9 mouse cellular contexts compared by ENCODE assay signal in genomic region chr15:32437654-32438053, GRCm38 (mm10).
DNase-seq lines count a peak whose midpoint lies in the region; ATAC-seq lines count a peak whose summit lies in the region.
"Had no signal": no experiment of that assay in that cellular context is flagged by ENCODE, and none has a peak within 500 bp of the region (broad histone marks: within the 10 kb centered on the region; RNA-seq: fewer than 3 reads in every experiment).

No protein-coding gene starts in this region.

- H3K4me3 ChIP-seq in hindbrain, embryonic 16.5 days (ENCODE audit: low read length): no peak overlapping the region
- H3K4me3 ChIP-seq in midbrain, embryonic 15.5 days: no peak overlapping the region
- H3K4me3 ChIP-seq: limb, embryonic 13.5 days had no signal

- no peaks in the 10 kb centered on the region for H3K4me1 ChIP-seq in hindbrain, embryonic 16.5 days (ENCODE audit: control insufficient read depth, insufficient read depth, low read depth, low read length)
- 0 out of 2 replicates have a peak, but pooled peaks cover 2% of the 10 kb centered on the region for H3K4me1 ChIP-seq in midbrain, embryonic 15.5 days

- no peaks in the 10 kb centered on the region for H3K36me3 ChIP-seq in hindbrain, embryonic 16.5 days (ENCODE audit: control insufficient read depth, insufficient read depth, low read length)
- H3K36me3 ChIP-seq in midbrain, embryonic 15.5 days (replicated peaks): no peaks in the 10 kb centered on the region
- H3K36me3 ChIP-seq: limb, embryonic 13.5 days had no signal

- H3K9me3 ChIP-seq in hindbrain, embryonic 16.5 days (ENCODE audit: control insufficient read depth, low read length): no peaks in the 10 kb centered on the region
- no peaks in the 10 kb centered on the region for H3K9me3 ChIP-seq in midbrain, embryonic 15.5 days
- H3K9me3 ChIP-seq: limb, embryonic 13.5 days had no signal

- H3K27me3 ChIP-seq in hindbrain, embryonic 16.5 days (replicated peaks; ENCODE audit: control insufficient read depth, insufficient read depth, low read length): no peaks in the 10 kb centered on the region
- no peaks in the 10 kb centered on the region for H3K27me3 ChIP-seq in midbrain, embryonic 15.5 days (replicated peaks)
- H3K27me3 ChIP-seq: limb, embryonic 13.5 days had no signal

- no peak for ATAC-seq in CD4-positive, CD25-positive, alpha-beta regulatory T cell, adult 4 months
- peak; percentile 70; the same call in 1 of the 2 replicates for ATAC-seq in hindbrain, embryonic 16.5 days
- ATAC-seq in midbrain, embryonic 15.5 days (replicated peaks): peak; percentile 74

- H3K4me2 ChIP-seq in hindbrain, embryonic 16.5 days (ENCODE audit: low read length): no peak overlapping the region
- no peak overlapping the region for H3K4me2 ChIP-seq in midbrain, embryonic 15.5 days
- H3K4me2 ChIP-seq: limb, embryonic 13.5 days had no signal

- 28% methylated on average over 6 of the region's 6 CpGs for whole genome bisulfite sequencing in hindbrain, embryonic 16.5 days
- 22% methylated on average over 6 of the region's 6 CpGs for WGBS in midbrain, embryonic 15.5 days

- H3K9ac ChIP-seq in hindbrain, embryonic 16.5 days (ENCODE audit: low read depth, low read length): no peak overlapping the region
- no peak overlapping the region for H3K9ac ChIP-seq in midbrain, embryonic 15.5 days
- H3K9ac ChIP-seq: limb, embryonic 13.5 days had no signal

- DNase-seq in CD4-positive, CD25-positive, alpha-beta regulatory T cell, adult 2 months (ENCODE audit: low read depth, low spot score): peak; percentile 1
- DNase-seq in cerebellum, adult 8-10 months: peak; percentile 72
- DNase-seq in frontal cortex, adult 2 months (ENCODE audit: extremely low spot score in 1 of 2, low spot score in 1 of 2): peak; percentile 20 to 90
- peak; percentile 22 to 57 for DNase-seq in left cerebral cortex, adult 8-10 months (ENCODE audit: low spot score in 2 of 2)
- DNase-seq in telencephalon, adult 2 months (ENCODE audit: low read depth, low spot score): peak; percentile 55

- no peak overlapping the region for H3K27ac ChIP-seq in hindbrain, embryonic 16.5 days (ENCODE audit: low read depth, low read length)
- H3K27ac ChIP-seq in midbrain, embryonic 15.5 days: no peak overlapping the region
- H3K27ac ChIP-seq: limb, embryonic 13.5 days had no signal

Comparison
In these comparisons a context has a peak if more than half of its experiments do, and no peak if none do; other contexts are left out.
1. DNase-seq: peak in every context shown above with its lines; median percentile 72 in cerebellum, adult 8-10 months; 55 in frontal cortex, adult 2 months; 55 in telencephalon, adult 2 months; 40 in left cerebral cortex, adult 8-10 months; 1 in CD4-positive, CD25-positive, alpha-beta regulatory T cell, adult 2 months.